Mouse (Mus musculus) liver, embryonic 12.5 days (tissue): Measurements from ENCODE around the gene Hcrt. TPM values are rescaled to one million over a fixed set of nuclear protein-coding genes. Genes with fewer than 3 reads are reported as not detected.

Experiments
- ATAC-seq: fragments of 200-750 bp; cut with Nextera tagmentation; 2 replicates; pipeline ENCODE4 v1.8.0; 2017; ENCODE audit warnings: moderate number of reproducible peaks, mild to moderate bottlenecking, moderate library complexity
- H3K27ac ChIP-seq: fragments of 300-500 bp; sonication (generic); 2 replicates; pipeline ENCODE4 v1.5.1; 2016; ENCODE audit warnings: mild to moderate bottlenecking
- H3K27me3 ChIP-seq: fragments of 300-500 bp; sonication (generic); replicated peaks from 2 replicates; pipeline ENCODE4 v1.6.1; 2016; ENCODE audit warnings: mild to moderate bottlenecking, moderate library complexity
- H3K36me3 ChIP-seq: fragments of 300-500 bp; sonication (generic); 2 replicates; pipeline ENCODE4 v1.6.1; 2016; ENCODE audit warnings: mild to moderate bottlenecking, moderate library complexity
- H3K4me1 ChIP-seq: fragments of 300-500 bp; sonication (generic); 2 replicates; pipeline ENCODE4 v1.6.1; 2016
- H3K4me2 ChIP-seq: fragments of 300-500 bp; sonication (generic); 2 replicates; pipeline ENCODE4 v1.6.1; 2016; ENCODE audit warnings: mild to moderate bottlenecking, moderate library complexity
- H3K4me3 ChIP-seq: fragments of 300-500 bp; sonication (generic); 2 replicates; pipeline ENCODE4 v1.5.1; 2016; ENCODE audit warnings: mild to moderate bottlenecking, moderate library complexity
- H3K9ac ChIP-seq: fragments of 300-500 bp; sonication (generic); 2 replicates; pipeline ENCODE4 v1.6.1; 2016; ENCODE audit warnings: mild to moderate bottlenecking, moderate library complexity
- H3K9me3 ChIP-seq: fragments of 300-500 bp; sonication (generic); replicated peaks from 2 replicates; pipeline ENCODE4 v1.6.1; 2016; ENCODE audit warnings: mild to moderate bottlenecking, moderate library complexity
- WGBS: fragments of 180-500 bp; shearing (Covaris S2); methylation state at CpG from one replicate; pipeline ENCODE4 v1.1.7; 2016; ENCODE audit not compliant: insufficient replicate concordance; 5-methylcytosine and 5-hydroxymethylcytosine counted together
- polyA plus RNA-seq: library from polyadenylated mRNA; unstranded; fragments of >200 nt; fragmentation: Nextera tagmentation; extraction: Ambion mirVana; gene quantifications from 2 replicates; pipeline ENCODE4 v1.2.1, GENCODE M21; 2016

The Hcrt gene
- polyA plus RNA-seq, 1 experiment from 2014 or later, result not detected

GRCm38 (mm10) chr11:100729976-100730375, 32.8 kb downstream of the Hcrt start:
- Histone ChIP-seq H3K4me1 (peaks cover 84% of the 10 kb centered on the region), H3K27me3 (no peaks in the 10 kb centered on the region), H3K9me3 (no peaks in the 10 kb centered on the region), H3K9ac (no peak overlapping the region), H3K4me2 (no peak overlapping the region), H3K4me3 (no peak overlapping the region), H3K27ac (no peak overlapping the region), H3K36me3 (peaks cover 64% of the 10 kb centered on the region)
- no peak for ATAC-seq
- WGBS, result 43% methylated on average over 4 of the region's 4 CpGs

- no peak for ATAC-seq
- WGBS, result 87% methylated on average over 6 of the region's 6 CpGs
- no peaks in the 10 kb centered on the region for H3K9me3 ChIP-seq
- peaks cover 83% of the 10 kb centered on the region for H3K4me1 ChIP-seq
- H3K4me3 ChIP-seq, result no peak overlapping the region
- H3K36me3 ChIP-seq, result peaks cover 66% of the 10 kb centered on the region
- H3K9ac ChIP-seq, result no peak overlapping the region
- H3K27me3 ChIP-seq, result no peaks in the 10 kb centered on the region
- H3K27ac ChIP-seq, result no peak overlapping the region
- H3K4me2 ChIP-seq, result no peak overlapping the region
These were observed 34.1 kb downstream of the Hcrt start for GRCm38 (mm10) chr11:100728601-100729000.

- Histone ChIP-seq H3K4me1 (peaks cover 83% of the 10 kb centered on the region), H3K36me3 (peaks cover 58% of the 10 kb centered on the region), H3K4me2 (no peak overlapping the region), H3K27ac (no peak overlapping the region), H3K27me3 (no peaks in the 10 kb centered on the region), H3K9me3 (no peaks in the 10 kb centered on the region), H3K9ac (no peak overlapping the region), H3K4me3 (no peak overlapping the region)
- ATAC-seq, result no peak
- WGBS, result 95% methylated on average over 3 of the region's 3 CpGs
These were observed 35.5 kb downstream of the Hcrt start for GRCm38 (mm10) chr11:100727201-100727600.

DNA sequence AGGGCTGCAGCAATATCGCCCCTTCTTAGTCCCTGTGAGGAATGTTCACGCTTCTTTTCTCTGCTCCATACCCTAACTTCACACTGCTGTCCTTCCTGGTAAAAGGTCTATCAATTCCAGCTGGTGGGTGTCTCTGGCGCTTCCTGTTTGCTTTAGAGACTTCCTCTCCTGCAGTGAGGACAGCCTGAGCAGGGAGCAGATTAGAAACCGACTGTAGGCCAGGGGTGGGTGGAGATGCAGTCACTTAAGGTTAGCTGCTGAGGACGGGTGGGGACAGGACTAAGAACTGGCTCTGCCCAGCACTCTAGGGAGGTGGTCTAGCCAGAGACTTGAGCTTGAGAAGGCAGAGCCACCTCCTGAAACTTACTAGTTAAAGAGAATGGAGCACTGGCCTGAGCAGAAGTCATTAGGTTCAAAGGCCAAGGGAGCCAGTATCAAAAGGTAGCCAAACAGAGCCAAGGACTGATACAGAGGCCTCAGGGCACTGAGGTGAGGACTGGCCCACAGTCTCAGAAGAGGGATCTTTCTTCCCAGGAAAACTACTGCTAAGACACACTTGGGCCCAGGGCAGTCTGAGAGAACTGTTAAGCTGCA, 37.7 kb downstream of the Hcrt start:
- H3K4me1 ChIP-seq, result peaks cover 83% of the 10 kb centered on the region
- peaks cover 62% of the 10 kb centered on the region for H3K36me3 ChIP-seq
- H3K4me2 ChIP-seq, result peak overlapping the region; percentile 22; the same call in 1 of the 2 replicates
- no peak overlapping the region for H3K4me3 ChIP-seq
- H3K9ac ChIP-seq, result no peak overlapping the region; the same call in 1 of the 2 replicates
- WGBS, result 21% methylated on average over 5 of the region's 5 CpGs
- no peaks in the 10 kb centered on the region for H3K27me3 ChIP-seq
- peak overlapping the region; percentile 78 for H3K27ac ChIP-seq
- peak; percentile 52; the same call in 1 of the 2 replicates for ATAC-seq
- no peaks in the 10 kb centered on the region for H3K9me3 ChIP-seq

DNA sequence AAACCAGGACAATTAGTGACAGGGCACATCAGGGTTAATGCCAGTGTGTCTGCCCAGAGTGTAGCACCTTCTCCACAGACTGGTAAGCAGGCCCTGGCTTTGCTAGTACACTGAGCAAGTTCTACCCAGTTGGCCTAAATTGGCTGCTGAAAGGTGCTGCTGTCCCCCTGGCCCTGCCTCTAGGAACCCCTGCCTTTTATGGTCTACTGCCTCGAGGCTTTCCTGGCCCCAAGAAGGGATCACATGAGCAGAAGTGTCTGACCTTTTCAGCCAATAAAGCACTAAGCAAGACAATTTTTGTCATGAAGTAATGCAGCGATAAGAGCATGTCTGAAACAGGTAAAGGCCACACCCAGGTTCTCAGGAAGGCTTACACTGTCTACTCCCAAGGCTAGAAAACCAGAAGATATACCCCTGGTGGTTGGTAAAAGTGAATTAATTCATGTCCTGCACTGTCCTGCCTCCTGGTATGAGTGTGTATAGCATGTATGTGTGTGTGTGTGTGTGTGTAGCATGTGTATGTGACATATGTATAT, 40.2 kb downstream of the Hcrt start:
- no peaks in the 10 kb centered on the region for H3K27me3 ChIP-seq
- H3K36me3 ChIP-seq, result peaks cover 63% of the 10 kb centered on the region
- H3K4me3 ChIP-seq, result no peak overlapping the region
- peak; percentile 22; the same call in 1 of the 2 replicates for ATAC-seq
- H3K27ac ChIP-seq, result peak overlapping the region; percentile 74
- no peaks in the 10 kb centered on the region for H3K9me3 ChIP-seq
- 33% methylated on average over 2 of the region's 2 CpGs for WGBS
- peaks cover 74% of the 10 kb centered on the region for H3K4me1 ChIP-seq
- peak overlapping the region; percentile 42 for H3K4me2 ChIP-seq
- peak overlapping the region; percentile 24; the same call in 1 of the 2 replicates for H3K9ac ChIP-seq

DNA sequence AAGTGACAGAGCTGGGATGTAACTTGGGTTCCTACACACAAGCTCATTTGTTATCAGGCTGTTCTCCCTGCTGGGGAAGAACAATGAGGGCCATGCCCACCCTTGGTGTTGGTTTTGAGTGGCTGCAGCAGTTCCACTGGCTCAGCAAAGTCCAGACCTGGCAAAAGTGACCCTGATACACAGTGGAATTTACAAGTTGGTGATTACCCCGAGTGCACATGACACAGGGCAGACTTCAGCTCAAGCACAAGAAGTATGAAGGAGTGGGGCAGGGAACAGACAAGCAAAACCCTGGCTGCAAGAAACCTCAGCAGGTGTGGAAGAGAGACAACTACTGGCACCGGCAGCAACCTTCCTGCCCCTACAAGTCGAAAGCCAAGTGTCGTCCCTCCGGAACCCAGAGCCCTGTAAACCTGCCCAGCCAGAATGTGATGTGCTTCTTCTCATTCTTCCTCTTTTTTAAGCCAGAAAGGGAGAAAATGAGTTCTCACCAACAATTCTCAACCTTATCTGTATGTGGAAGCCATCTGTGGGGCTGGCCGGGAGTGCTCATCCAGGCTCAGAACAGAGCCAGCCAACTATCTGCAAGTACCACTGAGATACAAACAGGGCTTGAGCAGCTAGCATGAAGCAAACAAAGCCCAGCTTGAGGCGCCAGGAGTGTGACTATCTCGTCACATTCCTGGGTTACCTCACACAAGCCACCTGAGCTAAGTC, 40.8 kb downstream of the Hcrt start:
- peak overlapping the region; percentile 42 for H3K4me2 ChIP-seq
- no peak overlapping the region for H3K4me3 ChIP-seq
- H3K9ac ChIP-seq, result peak overlapping the region; percentile 25
- H3K9me3 ChIP-seq, result no peaks in the 10 kb centered on the region
- H3K36me3 ChIP-seq, result peaks cover 65% of the 10 kb centered on the region
- H3K27ac ChIP-seq, result peak overlapping the region; percentile 74
- peak; percentile 75 for ATAC-seq
- H3K27me3 ChIP-seq, result no peaks in the 10 kb centered on the region
- 23% methylated on average over 8 of the region's 8 CpGs for WGBS
- H3K4me1 ChIP-seq, result peaks cover 68% of the 10 kb centered on the region

- ATAC-seq, result no peak
- Histone ChIP-seq H3K27ac (peak overlapping the region; percentile 74), H3K4me2 (0 out of 2 replicates have a peak overlapping the region, but pooled peaks have one; percentile 42), H3K36me3 (peaks cover 71% of the 10 kb centered on the region), H3K9me3 (no peaks in the 10 kb centered on the region), H3K4me3 (no peak overlapping the region), H3K27me3 (no peaks in the 10 kb centered on the region), H3K4me1 (peaks cover 67% of the 10 kb centered on the region), H3K9ac (peak overlapping the region; percentile 30; the same call in 1 of the 2 replicates)
- 29% methylated on average over 4 of the region's 4 CpGs for WGBS
These were observed 41.5 kb downstream of the Hcrt start for GRCm38 (mm10) chr11:100721254-100721653.

DNA sequence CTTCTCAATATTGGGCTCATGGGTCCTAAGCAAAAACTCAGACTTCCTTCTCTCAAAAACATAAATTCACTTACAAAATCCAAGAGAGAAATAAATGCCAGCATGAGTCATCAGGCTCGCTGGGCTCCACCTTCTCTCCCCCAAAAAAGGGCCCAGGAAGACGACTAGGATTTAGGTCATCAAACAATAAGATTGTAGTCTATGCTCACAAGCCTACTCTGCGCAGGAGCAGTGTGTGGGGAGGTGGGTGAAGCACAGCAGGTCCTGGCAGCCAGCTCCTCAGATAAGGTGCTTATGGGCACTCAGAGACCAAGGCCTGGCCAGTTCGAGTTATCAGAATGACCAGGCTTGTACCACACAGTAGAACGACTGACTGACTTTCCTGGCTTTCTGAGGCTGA, 42.4 kb downstream of the Hcrt start:
- no peaks in the 10 kb centered on the region for H3K27me3 ChIP-seq
- no peaks in the 10 kb centered on the region for H3K9me3 ChIP-seq
- ATAC-seq, result no peak
- H3K27ac ChIP-seq, result peak overlapping the region; percentile 74
- H3K4me1 ChIP-seq, result peaks cover 58% of the 10 kb centered on the region
- peaks cover 79% of the 10 kb centered on the region for H3K36me3 ChIP-seq
- H3K4me3 ChIP-seq, result no peak overlapping the region
- H3K4me2 ChIP-seq, result 0 out of 2 replicates have a peak overlapping the region, but pooled peaks have one; percentile 42
- no peak overlapping the region for H3K9ac ChIP-seq
- WGBS, result 37% methylated on average over 5 of the region's 5 CpGs

GRCm38 (mm10) chr11:100719893-100720292, 42.8 kb downstream of the Hcrt start:
- Histone ChIP-seq H3K4me1 (peaks cover 56% of the 10 kb centered on the region), H3K4me3 (no peak overlapping the region), H3K27ac (peak overlapping the region; percentile 16; the same call in 1 of the 2 replicates), H3K27me3 (no peaks in the 10 kb centered on the region), H3K36me3 (peaks cover 79% of the 10 kb centered on the region), H3K4me2 (no peak overlapping the region), H3K9ac (no peak overlapping the region), H3K9me3 (no peaks in the 10 kb centered on the region)
- no peak for ATAC-seq
- 79% methylated on average over 11 of the region's 11 CpGs for WGBS

- Histone ChIP-seq H3K27me3 (no peaks in the 10 kb centered on the region), H3K4me3 (no peak overlapping the region), H3K27ac (no peak overlapping the region), H3K9ac (no peak overlapping the region), H3K36me3 (peaks cover 77% of the 10 kb centered on the region), H3K4me2 (no peak overlapping the region), H3K9me3 (no peaks in the 10 kb centered on the region), H3K4me1 (peaks cover 56% of the 10 kb centered on the region)
- 77% methylated on average over 3 of the region's 3 CpGs for WGBS
- ATAC-seq, result no peak
These were observed 43.4 kb downstream of the Hcrt start for GRCm38 (mm10) chr11:100719312-100719711.

GRCm38 (mm10) chr11:100718866-100719265, 43.9 kb downstream of the Hcrt start:
- Histone ChIP-seq H3K4me3 (no peak overlapping the region), H3K36me3 (peaks cover 76% of the 10 kb centered on the region), H3K9ac (no peak overlapping the region), H3K27ac (no peak overlapping the region), H3K4me1 (peaks cover 58% of the 10 kb centered on the region), H3K9me3 (no peaks in the 10 kb centered on the region), H3K4me2 (no peak overlapping the region), H3K27me3 (no peaks in the 10 kb centered on the region)
- no peak for ATAC-seq
- WGBS, result 86% methylated on average over 4 of the region's 4 CpGs

DNA sequence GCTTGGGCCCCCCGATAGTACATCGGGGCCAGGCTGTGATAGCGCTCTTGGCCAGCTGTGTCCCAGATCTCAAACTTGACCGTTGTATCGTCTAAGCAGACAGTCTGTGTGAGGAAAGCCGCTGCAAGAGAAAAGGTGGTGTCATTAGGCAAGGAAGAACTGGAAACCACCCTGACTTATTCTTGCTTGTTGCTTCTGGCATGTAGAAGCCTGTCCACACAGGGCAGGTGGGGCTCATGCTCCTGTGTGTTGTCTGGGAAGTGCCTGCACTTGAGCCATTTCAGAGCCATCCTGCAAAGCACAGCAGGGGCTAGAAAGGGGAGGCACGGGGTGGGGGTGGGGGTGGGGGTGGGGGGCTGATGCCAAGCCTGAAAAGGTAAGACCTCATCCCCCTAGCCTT, 44.3 kb downstream of the Hcrt start:
- WGBS, result 89% methylated on average over 7 of the region's 7 CpGs
- Histone ChIP-seq H3K9me3 (no peaks in the 10 kb centered on the region), H3K4me2 (no peak overlapping the region), H3K36me3 (peaks cover 73% of the 10 kb centered on the region), H3K27ac (no peak overlapping the region), H3K27me3 (no peaks in the 10 kb centered on the region), H3K4me1 (peaks cover 59% of the 10 kb centered on the region), H3K4me3 (no peak overlapping the region), H3K9ac (no peak overlapping the region)
- no peak for ATAC-seq
